Mouse (Mus musculus) limb, embryonic 11.5 days (tissue): ENCODE results near the gene Prkg1. TPM values are rescaled to one million over a fixed set of nuclear protein-coding genes. Genes with fewer than 3 reads are reported as not detected.

Experiments used
- ATAC-seq: fragments of 200-750 bp; cut with Nextera tagmentation; 2 replicates; pipeline ENCODE4 v1.8.0; 2017; ENCODE audit warnings: low read depth; ENCODE audit not compliant: insufficient number of reproducible peaks, low FRiP score, low TSS enrichment
- DNase-seq: peaks from one replicate; pipeline ENCODE4 v3.0.0-alpha.2; 2015; ENCODE audit warnings: low spot score
- H3K27ac ChIP-seq: fragments of 300-500 bp; sonication (generic); replicated peaks from 2 replicates; pipeline ENCODE4 v1.5.1; 2014; ENCODE audit warnings: low read depth, mild to moderate bottlenecking, low read length
- H3K27me3 ChIP-seq: fragments of 300-500 bp; sonication (generic); 2 replicates; pipeline ENCODE4 v1.6.1; 2014; ENCODE audit warnings: mild to moderate bottlenecking, low read length, mixed read lengths; ENCODE audit not compliant: control insufficient read depth, insufficient read depth
- H3K36me3 ChIP-seq: fragments of 300-500 bp; sonication (generic); 2 replicates; pipeline ENCODE4 v1.6.1; 2014; ENCODE audit warnings: mild to moderate bottlenecking, low read length, moderate library complexity, mixed read lengths; ENCODE audit not compliant: control insufficient read depth, insufficient read depth
- H3K4me1 ChIP-seq: fragments of 300-500 bp; sonication (generic); 2 replicates; pipeline ENCODE4 v1.6.1; 2014; ENCODE audit warnings: low read length, mixed read lengths; ENCODE audit not compliant: control insufficient read depth, insufficient read depth
- H3K4me2 ChIP-seq: fragments of 300-500 bp; sonication (generic); 2 replicates; pipeline ENCODE4 v1.6.1; 2014; ENCODE audit warnings: low read depth, mild to moderate bottlenecking, moderate library complexity; ENCODE audit not compliant: severe bottlenecking
- H3K4me3 ChIP-seq: fragments of 300-500 bp; sonication (generic); 2 replicates; pipeline ENCODE4 v1.5.1; 2014; ENCODE audit warnings: low read depth, low read length
- H3K9ac ChIP-seq: fragments of 300-500 bp; sonication (generic); 2 replicates; pipeline ENCODE4 v1.6.1; 2014; ENCODE audit warnings: mild to moderate bottlenecking, low read length
- H3K9me3 ChIP-seq: fragments of 300-500 bp; sonication (generic); 2 replicates; pipeline ENCODE4 v1.6.1; 2016; ENCODE audit warnings: low read length; ENCODE audit not compliant: control insufficient read depth
- WGBS: fragments of 180-500 bp; shearing (Covaris S2); extraction: QIAGEN DNeasy Blood & Tissue Kit; methylation state at CpG from one replicate; pipeline ENCODE4 v1.1.7; 2014; 5-methylcytosine and 5-hydroxymethylcytosine counted together
- polyA plus RNA-seq: library from polyadenylated mRNA; unstranded; fragments of >200 nt; fragmentation: Nextera tagmentation; extraction: Ambion mirVana; gene quantifications from 2 replicates; pipeline ENCODE4 v1.2.1, GENCODE M21; 2014

Gene Prkg1
- polyA plus RNA-seq, 1 experiment from 2014 or later = 2.1 TPM

GRCm38 (mm10) chr19:31337863-31338217, 427.0 kb downstream of the Prkg1 start:
- no peak for ATAC-seq

GRCm38 (mm10) chr19:31337163-31337862, 427.5 kb downstream of the Prkg1 start:
- ATAC-seq (no peak), DNase-seq (no peak)
- Histone ChIP-seq H3K9me3 (no peaks in the 10 kb centered on the region), H3K4me3 (no peak overlapping the region), H3K4me2 (no peak overlapping the region), H3K9ac (no peak overlapping the region), H3K4me1 (no peaks in the 10 kb centered on the region; the same call in 1 of the 2 replicates), H3K36me3 (no peaks in the 10 kb centered on the region), H3K27me3 (no peaks in the 10 kb centered on the region), H3K27ac (no peak overlapping the region)
- WGBS = 82% methylated on average over 7 of the region's 9 CpGs

More at GRCm38 (mm10) chr19:31337863-31338217, 427.0 kb downstream of the Prkg1 start:
- no peak overlapping the region for H3K4me2 ChIP-seq
- H3K4me3 ChIP-seq = no peak overlapping the region
- no peak for DNase-seq
- H3K27me3 ChIP-seq = no peaks in the 10 kb centered on the region
- WGBS = 79% methylated on average over 6 of the region's 6 CpGs
- no peaks in the 10 kb centered on the region; the same call in 1 of the 2 replicates for H3K4me1 ChIP-seq
- H3K27ac ChIP-seq = no peak overlapping the region
- no peaks in the 10 kb centered on the region for H3K9me3 ChIP-seq
- H3K36me3 ChIP-seq = no peaks in the 10 kb centered on the region
- H3K9ac ChIP-seq = no peak overlapping the region

- no peaks in the 10 kb centered on the region; the same call in 1 of the 2 replicates for H3K4me1 ChIP-seq
- no peak overlapping the region for H3K27ac ChIP-seq
- H3K9ac ChIP-seq = no peak overlapping the region
- H3K4me3 ChIP-seq = no peak overlapping the region
- no peaks in the 10 kb centered on the region for H3K9me3 ChIP-seq
- no peak overlapping the region for H3K4me2 ChIP-seq
- WGBS = 89% methylated on average over 3 of the region's 3 CpGs
- H3K36me3 ChIP-seq = no peaks in the 10 kb centered on the region
- no peaks in the 10 kb centered on the region for H3K27me3 ChIP-seq
- no peak for DNase-seq
- ATAC-seq = no peak
Observed at GRCm38 (mm10) chr19:31336381-31336780, 428.5 kb downstream of the Prkg1 start.

- Histone ChIP-seq H3K4me3 (no peak overlapping the region), H3K27ac (no peak overlapping the region), H3K4me2 (no peak overlapping the region), H3K4me1 (peaks cover 2% of the 10 kb centered on the region; the same call in 1 of the 2 replicates), H3K36me3 (no peaks in the 10 kb centered on the region), H3K9me3 (no peaks in the 10 kb centered on the region), H3K9ac (no peak overlapping the region), H3K27me3 (no peaks in the 10 kb centered on the region)
- DNase-seq = no peak
- WGBS = 22% methylated on average over 5 of the region's 5 CpGs
- ATAC-seq = no peak
Observed at GRCm38 (mm10) chr19:31329893-31330292, 434.9 kb downstream of the Prkg1 start.

GRCm38 (mm10) chr19:31304760-31305159, 460.1 kb downstream of the Prkg1 start:
- no peak overlapping the region for H3K4me2 ChIP-seq
- no peak overlapping the region for H3K4me3 ChIP-seq
- H3K4me1 ChIP-seq = no peaks in the 10 kb centered on the region
- H3K27me3 ChIP-seq = no peaks in the 10 kb centered on the region
- H3K9ac ChIP-seq = no peak overlapping the region
- no peak for ATAC-seq
- H3K36me3 ChIP-seq = no peaks in the 10 kb centered on the region
- H3K27ac ChIP-seq = no peak overlapping the region
- DNase-seq = no peak
- no peaks in the 10 kb centered on the region for H3K9me3 ChIP-seq
- 90% methylated on average over 3 of the region's 3 CpGs for WGBS

- Histone ChIP-seq H3K27ac (no peak overlapping the region), H3K9me3 (no peaks in the 10 kb centered on the region), H3K4me3 (no peak overlapping the region), H3K4me1 (no peaks in the 10 kb centered on the region), H3K9ac (no peak overlapping the region), H3K4me2 (no peak overlapping the region), H3K27me3 (no peaks in the 10 kb centered on the region), H3K36me3 (no peaks in the 10 kb centered on the region)
- WGBS = 74% methylated on average over 2 of the region's 2 CpGs
- no peak for DNase-seq
- ATAC-seq = no peak
Observed at GRCm38 (mm10) chr19:31291231-31291630, 473.6 kb downstream of the Prkg1 start.

GRCm38 (mm10) chr19:31284581-31284980, 480.3 kb downstream of the Prkg1 start:
- Histone ChIP-seq H3K4me2 (no peak overlapping the region), H3K4me3 (no peak overlapping the region), H3K9ac (no peak overlapping the region), H3K27me3 (no peaks in the 10 kb centered on the region), H3K4me1 (no peaks in the 10 kb centered on the region), H3K9me3 (no peaks in the 10 kb centered on the region), H3K27ac (no peak overlapping the region), H3K36me3 (no peaks in the 10 kb centered on the region)
- WGBS = 28% methylated on average over 3 of the region's 3 CpGs
- no peak for ATAC-seq
- DNase-seq = peak; percentile 38

GRCm38 (mm10) chr19:31284126-31284525, 480.7 kb downstream of the Prkg1 start:
- H3K36me3 ChIP-seq = no peaks in the 10 kb centered on the region
- H3K9ac ChIP-seq = no peak overlapping the region
- H3K9me3 ChIP-seq = no peaks in the 10 kb centered on the region
- DNase-seq = no peak
- no peaks in the 10 kb centered on the region for H3K4me1 ChIP-seq
- no peaks in the 10 kb centered on the region for H3K27me3 ChIP-seq
- WGBS = 72% methylated on average over 7 of the region's 7 CpGs
- no peak overlapping the region for H3K4me3 ChIP-seq
- no peak overlapping the region for H3K27ac ChIP-seq
- no peak for ATAC-seq
- no peak overlapping the region for H3K4me2 ChIP-seq

- no peak overlapping the region for H3K27ac ChIP-seq
- H3K9ac ChIP-seq = no peak overlapping the region
- WGBS = 74% methylated on average over 2 of the region's 2 CpGs
- no peaks in the 10 kb centered on the region for H3K27me3 ChIP-seq
- no peak for ATAC-seq
- no peak for DNase-seq
- H3K4me1 ChIP-seq = no peaks in the 10 kb centered on the region
- H3K36me3 ChIP-seq = no peaks in the 10 kb centered on the region
- H3K4me2 ChIP-seq = no peak overlapping the region
- no peaks in the 10 kb centered on the region for H3K9me3 ChIP-seq
- H3K4me3 ChIP-seq = no peak overlapping the region
Observed at GRCm38 (mm10) chr19:31283617-31284016, 481.2 kb downstream of the Prkg1 start.
